Mouse (Mus musculus): Measurements from ENCODE around the gene Skiv2l. TPM values are rescaled to one million over a fixed set of nuclear protein-coding genes. Genes with fewer than 3 reads are reported as not detected.

Skiv2l gene
- polyA plus RNA-seq, 1 experiment = 209 TPM

DNA sequence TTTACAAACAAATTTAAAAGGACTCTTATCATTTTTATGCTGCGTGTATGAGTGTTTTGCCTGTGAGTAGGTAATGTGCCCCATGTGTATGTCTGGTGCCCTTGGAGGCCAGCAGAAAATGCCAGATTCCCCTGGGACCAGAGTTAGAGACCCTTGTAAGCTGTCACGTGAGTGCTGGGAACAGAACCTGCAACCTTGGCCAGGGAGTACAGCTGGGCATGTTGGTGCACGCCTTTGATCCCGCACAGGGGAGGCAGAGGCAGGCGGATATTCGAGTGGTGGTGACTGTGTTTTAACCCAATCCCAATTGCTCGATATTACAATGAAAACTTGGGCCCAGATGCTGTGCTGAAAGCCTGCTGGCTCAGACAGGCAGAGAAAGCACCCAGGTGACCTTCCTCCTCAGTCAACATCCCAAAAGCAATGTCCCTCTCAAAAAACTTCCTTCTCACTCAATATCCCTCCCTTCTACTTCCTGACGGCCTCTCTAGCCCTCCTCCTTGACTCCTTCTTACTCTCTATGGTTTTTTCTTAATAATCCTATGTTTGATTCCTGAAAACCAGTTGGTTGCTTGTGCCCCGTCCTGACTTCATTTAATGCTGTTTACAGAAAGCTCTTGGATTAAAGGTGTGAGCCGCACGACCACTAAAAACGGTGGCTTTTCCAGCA lies 40.2 kb upstream of the Skiv2l start:
- peaks cover 9% of the 10 kb centered on the region for H3K4me1 ChIP-seq (replicated peaks; ENCODE audit: control insufficient read depth, insufficient read depth, low read length)
- no peak overlapping the region for H3K4me3 ChIP-seq (ENCODE audit: control insufficient read depth, insufficient read depth, low read length)
- no peaks in the 10 kb centered on the region for H3K36me3 ChIP-seq (ENCODE audit: control insufficient read depth, insufficient read depth, low read length)
- no peaks in the 10 kb centered on the region for H3K27me3 ChIP-seq (ENCODE audit: control insufficient read depth, insufficient read depth, low read length)
- no peak for TF ChIP-seq POLR2A (IDR thresholded peaks at IDR 0.05; ENCODE audit: control insufficient read depth, extremely low read depth, insufficient read depth, low read length, poor library complexity)
- TF ChIP-seq CTCF (IDR thresholded peaks at IDR 0.05; ENCODE audit: borderline replicate concordance, control insufficient read depth, extremely low read depth, insufficient read depth, low read length, poor library complexity) = no peak
- 97% methylated on average over 12 of the region's 12 CpGs for WGBS
- DNase-seq = no peak
- no peak overlapping the region for H3K27ac ChIP-seq (ENCODE audit: control insufficient read depth, insufficient read depth, low read length)

DNA sequence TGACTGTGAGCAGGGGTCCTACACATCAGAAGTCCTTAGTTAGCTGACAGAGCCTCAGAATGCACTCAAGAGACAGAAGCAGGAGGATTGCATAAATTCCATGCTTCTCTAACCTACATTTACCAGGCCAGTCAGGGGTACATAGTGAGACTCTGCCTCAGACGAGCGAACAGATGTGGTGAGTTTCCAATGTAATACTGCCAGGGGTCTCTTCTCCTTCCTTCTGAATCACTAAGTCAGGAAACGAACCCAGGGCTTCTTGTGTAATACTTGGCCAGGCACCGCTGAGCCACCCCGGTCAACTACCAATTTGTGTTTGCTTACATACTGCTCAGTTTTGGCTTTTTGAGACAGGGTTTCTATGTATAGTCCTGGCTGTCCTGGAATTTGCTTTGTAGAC lies 37.9 kb upstream of the Skiv2l start:
- Histone ChIP-seq H3K36me3 (ENCODE audit: control insufficient read depth, insufficient read depth, low read length) (no peaks in the 10 kb centered on the region), H3K27ac (ENCODE audit: control insufficient read depth, insufficient read depth, low read length) (no peak overlapping the region), H3K27me3 (ENCODE audit: control insufficient read depth, insufficient read depth, low read length) (no peaks in the 10 kb centered on the region), H3K4me3 (ENCODE audit: control insufficient read depth, insufficient read depth, low read length) (no peak overlapping the region), H3K4me1 (replicated peaks; ENCODE audit: control insufficient read depth, insufficient read depth, low read length) (no peaks in the 10 kb centered on the region)
- WGBS = 76% methylated on average over 5 of the region's 5 CpGs
- DNase-seq = no peak
- TF ChIP-seq CTCF (IDR thresholded peaks at IDR 0.05; ENCODE audit: borderline replicate concordance, control insufficient read depth, extremely low read depth, insufficient read depth, low read length, poor library complexity) = no peak
- TF ChIP-seq POLR2A (IDR thresholded peaks at IDR 0.05; ENCODE audit: control insufficient read depth, extremely low read depth, insufficient read depth, low read length, poor library complexity) = no peak

GRCm38 (mm10) chr17:34885615-34886014 lies 35.6 kb upstream of the Skiv2l start:
- TF ChIP-seq CTCF (IDR thresholded peaks at IDR 0.05; ENCODE audit: borderline replicate concordance, control insufficient read depth, extremely low read depth, insufficient read depth, low read length, poor library complexity) (no peak), POLR2A (IDR thresholded peaks at IDR 0.05; ENCODE audit: control insufficient read depth, extremely low read depth, insufficient read depth, low read length, poor library complexity) (no peak)
- H3K4me3 ChIP-seq (ENCODE audit: control insufficient read depth, insufficient read depth, low read length) = no peak overlapping the region
- WGBS = 95% methylated on average over 3 of the region's 3 CpGs
- no peaks in the 10 kb centered on the region for H3K27me3 ChIP-seq (ENCODE audit: control insufficient read depth, insufficient read depth, low read length)
- no peak overlapping the region for H3K27ac ChIP-seq (ENCODE audit: control insufficient read depth, insufficient read depth, low read length)
- H3K4me1 ChIP-seq (replicated peaks; ENCODE audit: control insufficient read depth, insufficient read depth, low read length) = no peaks in the 10 kb centered on the region
- no peak for DNase-seq
- H3K36me3 ChIP-seq (ENCODE audit: control insufficient read depth, insufficient read depth, low read length) = no peaks in the 10 kb centered on the region

DNA sequence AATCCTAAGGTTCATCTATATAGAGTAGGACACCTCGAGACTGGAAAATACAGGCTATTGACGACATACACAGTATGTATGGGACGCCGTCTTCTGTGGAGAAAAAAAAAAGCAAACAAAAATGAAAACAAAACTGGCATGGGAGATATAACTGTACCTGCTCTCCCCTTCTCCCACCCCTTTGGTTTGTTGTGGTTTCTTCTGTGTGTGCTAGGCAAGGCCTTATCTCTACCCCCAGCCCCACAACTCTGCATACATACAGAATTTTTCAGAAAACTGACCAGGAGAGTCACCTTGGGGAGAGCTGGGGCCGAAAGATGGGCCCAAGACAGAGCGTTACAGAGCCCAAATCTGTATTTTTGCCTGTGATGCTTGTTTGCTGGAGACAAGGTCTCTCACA lies 34.7 kb upstream of the Skiv2l start:
- no peaks in the 10 kb centered on the region for H3K36me3 ChIP-seq (ENCODE audit: control insufficient read depth, insufficient read depth, low read length)
- H3K4me3 ChIP-seq (ENCODE audit: control insufficient read depth, insufficient read depth, low read length) = no peak overlapping the region
- TF ChIP-seq CTCF (IDR thresholded peaks at IDR 0.05; ENCODE audit: borderline replicate concordance, control insufficient read depth, extremely low read depth, insufficient read depth, low read length, poor library complexity) (no peak), POLR2A (IDR thresholded peaks at IDR 0.05; ENCODE audit: control insufficient read depth, extremely low read depth, insufficient read depth, low read length, poor library complexity) (no peak)
- peaks cover 7% of the 10 kb centered on the region for H3K4me1 ChIP-seq (replicated peaks; ENCODE audit: control insufficient read depth, insufficient read depth, low read length)
- H3K27me3 ChIP-seq (ENCODE audit: control insufficient read depth, insufficient read depth, low read length) = no peaks in the 10 kb centered on the region
- DNase-seq = no peak
- 88% methylated on average over 6 of the region's 6 CpGs for WGBS
- no peak overlapping the region for H3K27ac ChIP-seq (ENCODE audit: control insufficient read depth, insufficient read depth, low read length)

GRCm38 (mm10) chr17:34883332-34883731 lies 33.3 kb upstream of the Skiv2l start:
- no peaks in the 10 kb centered on the region for H3K27me3 ChIP-seq (ENCODE audit: control insufficient read depth, insufficient read depth, low read length)
- H3K36me3 ChIP-seq (ENCODE audit: control insufficient read depth, insufficient read depth, low read length) = no peaks in the 10 kb centered on the region
- no peak for DNase-seq
- 64% methylated on average over 3 of the region's 3 CpGs for WGBS
- H3K27ac ChIP-seq (ENCODE audit: control insufficient read depth, insufficient read depth, low read length) = no peak overlapping the region
- peaks cover 9% of the 10 kb centered on the region for H3K4me1 ChIP-seq (replicated peaks; ENCODE audit: control insufficient read depth, insufficient read depth, low read length)
- no peak overlapping the region for H3K4me3 ChIP-seq (ENCODE audit: control insufficient read depth, insufficient read depth, low read length)
- no peak for TF ChIP-seq CTCF (IDR thresholded peaks at IDR 0.05; ENCODE audit: borderline replicate concordance, control insufficient read depth, extremely low read depth, insufficient read depth, low read length, poor library complexity)
- TF ChIP-seq POLR2A (IDR thresholded peaks at IDR 0.05; ENCODE audit: control insufficient read depth, extremely low read depth, insufficient read depth, low read length, poor library complexity) = no peak

- DNase-seq = no peak
- no peak within 1 kb of the TSS for H3K27ac ChIP-seq (ENCODE audit: control insufficient read depth, insufficient read depth, low read length)
- TF ChIP-seq CTCF (IDR thresholded peaks at IDR 0.05; ENCODE audit: borderline replicate concordance, control insufficient read depth, extremely low read depth, insufficient read depth, low read length, poor library complexity) (no peak), POLR2A (IDR thresholded peaks at IDR 0.05; ENCODE audit: control insufficient read depth, extremely low read depth, insufficient read depth, low read length, poor library complexity) (no peak)
- no peaks in the 10 kb centered on the region for H3K27me3 ChIP-seq (ENCODE audit: control insufficient read depth, insufficient read depth, low read length)
- no peak within 1 kb of the TSS for H3K4me3 ChIP-seq (ENCODE audit: control insufficient read depth, insufficient read depth, low read length)
- no peaks in the 10 kb centered on the region for H3K36me3 ChIP-seq (ENCODE audit: control insufficient read depth, insufficient read depth, low read length)
- peaks cover 9% of the 10 kb centered on the region for H3K4me1 ChIP-seq (replicated peaks; ENCODE audit: control insufficient read depth, insufficient read depth, low read length)
- WGBS = 93% methylated on average over 14 of the region's 15 CpGs
Measured at GRCm38 (mm10) chr17:34881683-34882310, 31.8 kb upstream of the Skiv2l start, which contains the start of gene Gm20547. Gene Gm20547, minus strand, starts transcription at chr17:34882042.
